In the genomic region with DNA sequence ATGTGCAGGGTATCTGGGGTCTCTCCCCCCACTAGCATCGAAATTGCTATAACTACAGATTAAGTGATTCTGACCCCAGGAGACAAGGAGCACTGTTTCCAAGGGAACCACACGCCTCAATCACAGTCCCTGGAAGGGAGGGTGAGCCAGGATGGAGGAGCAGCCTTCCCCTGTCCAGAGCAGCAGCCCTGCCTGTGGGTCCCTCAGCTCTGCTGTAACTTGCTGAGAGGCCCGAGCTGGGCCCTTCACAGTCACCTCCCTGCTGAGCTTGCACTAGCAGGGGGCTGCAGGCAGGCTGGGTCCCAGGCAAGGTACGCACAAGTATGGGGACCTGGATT, we compare ENCODE assay signal across 15 mouse cellular contexts.
DNase-seq lines count a peak whose midpoint lies in the region; ATAC-seq lines count a peak whose summit lies in the region.
"Had no signal": no experiment of that assay in that cellular context is flagged by ENCODE, and none has a peak within 500 bp of the region (broad histone marks: within the 10 kb centered on the region; RNA-seq: fewer than 3 reads in every experiment).

No protein-coding gene starts in this region.

- ATAC-seq in forebrain, embryonic 16.5 days = peak; percentile 82
- peak; percentile 94 for ATAC-seq in midbrain, embryonic 13.5 days
- no peak for ATAC-seq in liver, embryonic 12.5 days
- ATAC-seq: CD4-positive, CD25-positive, alpha-beta regulatory T cell, adult 4 months had no signal

- peaks cover 24% of the 10 kb centered on the region for H3K4me1 ChIP-seq in forebrain, embryonic 16.5 days (replicated peaks; ENCODE audit: control insufficient read depth, insufficient read depth, low read length)
- peaks cover 42% of the 10 kb centered on the region for H3K4me1 ChIP-seq in midbrain, embryonic 13.5 days (replicated peaks)
- H3K4me1 ChIP-seq in liver, embryonic 12.5 days = no peaks in the 10 kb centered on the region

- H3K4me3 ChIP-seq in forebrain, embryonic 16.5 days (replicated peaks; ENCODE audit: low read length) = no peak overlapping the region
- H3K4me3 ChIP-seq in midbrain, embryonic 13.5 days (replicated peaks) = no peak overlapping the region
- H3K4me3 ChIP-seq in liver, embryonic 12.5 days = no peak overlapping the region
- H3K4me3 ChIP-seq: limb, embryonic 13.5 days had no signal

- no peaks in the 10 kb centered on the region for H3K36me3 ChIP-seq in forebrain, embryonic 16.5 days (ENCODE audit: control insufficient read depth, insufficient read depth)
- H3K36me3 ChIP-seq in midbrain, embryonic 13.5 days = no peaks in the 10 kb centered on the region
- no peaks in the 10 kb centered on the region for H3K36me3 ChIP-seq in liver, embryonic 12.5 days
- H3K36me3 ChIP-seq: limb, embryonic 13.5 days had no signal

- DNase-seq in MN1 (ENCODE audit: low spot score) = peak; percentile 70
- peak; percentile 50 for DNase-seq in embryo, embryonic 11 days
- no peak for DNase-seq in adrenal gland, adult 8-10 months
- DNase-seq in right cerebral cortex, postnatal 36 days (ENCODE audit: low spot score in 2 of 2) = no peak
- DNase-seq in right cerebral cortex, postnatal 10 days (ENCODE audit: low spot score in 2 of 2) = no peak
- DNase-seq: cerebellum, postnatal 25 days; gastrocnemius, postnatal 25 days; layer of hippocampus, postnatal 36 days; lung, adult 2 months; spleen, adult 18-20 months had no signal

- H3K27ac ChIP-seq in forebrain, embryonic 16.5 days (ENCODE audit: low read length) = no peak overlapping the region; the same call in 1 of the 2 replicates
- H3K27ac ChIP-seq in midbrain, embryonic 13.5 days = peak overlapping the region; percentile 76
- no peak overlapping the region for H3K27ac ChIP-seq in liver, embryonic 12.5 days
- H3K27ac ChIP-seq: limb, embryonic 13.5 days had no signal

- peak overlapping the region; percentile 27 for H3K4me2 ChIP-seq in forebrain, embryonic 16.5 days (ENCODE audit: low read length)
- peak overlapping the region; percentile 28 for H3K4me2 ChIP-seq in midbrain, embryonic 13.5 days (replicated peaks)
- no peak overlapping the region for H3K4me2 ChIP-seq in liver, embryonic 12.5 days
- H3K4me2 ChIP-seq: limb, embryonic 13.5 days had no signal

- no peaks in the 10 kb centered on the region for H3K27me3 ChIP-seq in forebrain, embryonic 16.5 days (replicated peaks; ENCODE audit: control insufficient read depth, insufficient read depth, low read length)
- H3K27me3 ChIP-seq in midbrain, embryonic 13.5 days = no peaks in the 10 kb centered on the region; the same call in 1 of the 2 replicates
- H3K27me3 ChIP-seq in liver, embryonic 12.5 days (replicated peaks) = no peaks in the 10 kb centered on the region
- H3K27me3 ChIP-seq: limb, embryonic 13.5 days had no signal

- 21% methylated on average over 4 of the region's 4 CpGs for WGBS in forebrain, embryonic 16.5 days
- WGBS in midbrain, embryonic 13.5 days = 21% methylated on average over 4 of the region's 4 CpGs
- WGBS in liver, embryonic 12.5 days (ENCODE audit: insufficient replicate concordance) = 52% methylated on average over 4 of the region's 4 CpGs

- no peaks in the 10 kb centered on the region for H3K9me3 ChIP-seq in forebrain, embryonic 16.5 days (ENCODE audit: control insufficient read depth, low read length)
- H3K9me3 ChIP-seq in midbrain, embryonic 13.5 days = no peaks in the 10 kb centered on the region
- no peaks in the 10 kb centered on the region for H3K9me3 ChIP-seq in liver, embryonic 12.5 days (replicated peaks)
- H3K9me3 ChIP-seq: limb, embryonic 13.5 days had no signal

- H3K9ac ChIP-seq in forebrain, embryonic 16.5 days (replicated peaks; ENCODE audit: low read depth, low read length) = no peak overlapping the region
- peak overlapping the region; percentile 12; the same call in 1 of the 2 replicates for H3K9ac ChIP-seq in midbrain, embryonic 13.5 days (replicated peaks)
- H3K9ac ChIP-seq in liver, embryonic 12.5 days = no peak overlapping the region
- H3K9ac ChIP-seq: limb, embryonic 13.5 days had no signal

Comparison
In these comparisons a context has a peak if more than half of its experiments do, and no peak if none do; other contexts are left out.
1. DNase-seq: peak in MN1 (single experiment) and embryo, embryonic 11 days (single experiment); none in adrenal gland, adult 8-10 months (single experiment), right cerebral cortex, postnatal 36 days (0 of 2) and right cerebral cortex, postnatal 10 days (0 of 2).